Mouse (Mus musculus) C2C12 (cell line): ENCODE data around the gene Clec16a. TPM values are rescaled to one million over a fixed set of nuclear protein-coding genes. Genes with fewer than 3 reads are reported as not detected.

Experiments
- H3K27me3 ChIP-seq: one replicate; pipeline ENCODE4 v1.6.1; 2011; ENCODE audit not compliant: control insufficient read depth, insufficient read depth, insufficient read length
- H3K36me3 ChIP-seq: one replicate; pipeline ENCODE4 v1.6.1; 2011; ENCODE audit not compliant: control insufficient read depth, insufficient read depth
- H3K4me3 ChIP-seq: one replicate; pipeline ENCODE4 v1.5.1; 2011; ENCODE audit warnings: mild to moderate bottlenecking, control low read depth; ENCODE audit not compliant: poor library complexity, insufficient read depth, severe bottlenecking
- H3K79me2 ChIP-seq: one replicate; pipeline ENCODE4 v1.6.1; 2011; ENCODE audit not compliant: control insufficient read depth, insufficient read depth
- H3K79me3 ChIP-seq: one replicate; pipeline ENCODE4 v1.6.1; 2011; ENCODE audit warnings: low read depth, control low read depth
- H3ac ChIP-seq: one replicate; pipeline ENCODE3; 2011; ENCODE audit warnings: low read depth; ENCODE audit not compliant: control insufficient read depth, insufficient read length
- CEBPB ChIP-seq: IDR thresholded peaks from one replicate; pipeline ENCODE4 v1.6.1; 2011; ENCODE audit warnings: low read depth, mild to moderate bottlenecking, control low read depth, moderate library complexity
- CTCF ChIP-seq: IDR thresholded peaks from one replicate; pipeline ENCODE4 v1.5.1; 2011; ENCODE audit not compliant: control insufficient read depth, insufficient read depth, insufficient read length
- FOSL1 ChIP-seq: IDR thresholded peaks from one replicate; pipeline ENCODE4 v1.8.0; 2011; ENCODE audit warnings: mild to moderate bottlenecking, low read length; ENCODE audit not compliant: poor library complexity, insufficient read depth, severe bottlenecking
- MAX ChIP-seq: IDR thresholded peaks from one replicate; pipeline ENCODE4 v1.6.1; 2011; ENCODE audit warnings: mild to moderate bottlenecking, control low read depth
- MYOD1 ChIP-seq: IDR thresholded peaks from one replicate; pipeline ENCODE4 v1.6.1; 2011; ENCODE audit warnings: low read depth; ENCODE audit not compliant: control insufficient read depth, insufficient read length
- MYOG ChIP-seq: IDR thresholded peaks from one replicate; pipeline ENCODE4 v1.6.1; 2011; ENCODE audit not compliant: control insufficient read depth, insufficient read length; ENCODE audit errors: extremely low read depth
- USF1 ChIP-seq: IDR thresholded peaks from one replicate; pipeline ENCODE4 v1.6.1; 2011; ENCODE audit warnings: low read depth, mild to moderate bottlenecking, control low read depth, moderate library complexity
- polyA plus RNA-seq: library from polyadenylated mRNA; unstranded; fragments of >200 nt; fragmentation: generic; extraction: Trizol; gene quantifications from one replicate; pipeline ENCODE4 v1.2.1, GENCODE M21; 2012; ENCODE audit warnings: missing spikeins

The Clec16a gene
- polyA plus RNA-seq, 1 experiment = 10.0 TPM

DNA sequence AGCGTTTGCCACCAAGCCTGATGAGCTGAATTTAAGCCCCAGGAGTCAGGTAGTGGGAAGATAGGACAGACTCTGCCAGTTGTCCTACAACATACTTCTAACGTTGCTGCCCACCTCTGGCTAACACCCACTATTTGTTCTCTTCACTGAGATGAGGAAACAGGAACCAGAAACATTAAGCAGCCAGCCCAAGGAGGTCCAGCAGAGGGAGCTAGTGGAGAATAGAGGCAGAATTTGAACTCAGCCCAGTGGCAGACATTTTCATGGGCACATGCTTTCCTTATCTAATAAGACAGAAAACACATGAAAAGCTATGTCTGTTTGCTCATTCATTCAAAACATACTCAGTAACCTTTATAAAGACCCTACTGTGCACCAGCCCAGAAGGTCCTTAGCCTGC lies 42.1 kb upstream of the Clec16a start:
- H3K36me3 ChIP-seq = no peaks in the 10 kb centered on the region
- no peak overlapping the region for H3ac ChIP-seq
- TF ChIP-seq MYOG = no peak
- no peaks in the 10 kb centered on the region for H3K79me3 ChIP-seq
- no peak overlapping the region for H3K4me3 ChIP-seq
- no peaks in the 10 kb centered on the region for H3K79me2 ChIP-seq
- no peaks in the 10 kb centered on the region for H3K27me3 ChIP-seq

DNA sequence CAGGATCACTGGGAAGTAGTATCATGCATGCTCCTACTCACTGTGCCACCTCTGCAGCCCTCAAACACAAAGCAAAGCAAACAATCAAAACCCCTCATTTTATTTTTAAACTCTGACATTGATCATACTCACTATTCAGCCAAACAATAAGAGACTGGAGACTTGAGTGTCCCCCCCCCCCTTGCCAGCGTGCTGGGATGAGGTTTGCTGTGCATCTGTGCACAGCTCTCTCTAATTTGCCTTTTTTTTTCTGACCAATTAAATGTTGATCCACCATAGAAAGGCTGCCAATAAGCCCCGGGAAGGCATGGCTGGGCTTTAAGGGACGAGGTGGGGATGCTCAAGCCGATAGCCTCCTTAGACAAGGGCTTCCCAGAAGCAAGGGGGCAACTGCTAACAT lies 37.7 kb upstream of the Clec16a start:
- Histone ChIP-seq H3K79me3 (no peaks in the 10 kb centered on the region), H3ac (no peak overlapping the region), H3K79me2 (no peaks in the 10 kb centered on the region), H3K36me3 (no peaks in the 10 kb centered on the region), H3K4me3 (no peak overlapping the region), H3K27me3 (peaks cover 29% of the 10 kb centered on the region)
- TF ChIP-seq USF1 (no peak), MYOG (no peak), MAX (no peak), CTCF (no peak), FOSL1 (no peak), CEBPB (no peak)

DNA sequence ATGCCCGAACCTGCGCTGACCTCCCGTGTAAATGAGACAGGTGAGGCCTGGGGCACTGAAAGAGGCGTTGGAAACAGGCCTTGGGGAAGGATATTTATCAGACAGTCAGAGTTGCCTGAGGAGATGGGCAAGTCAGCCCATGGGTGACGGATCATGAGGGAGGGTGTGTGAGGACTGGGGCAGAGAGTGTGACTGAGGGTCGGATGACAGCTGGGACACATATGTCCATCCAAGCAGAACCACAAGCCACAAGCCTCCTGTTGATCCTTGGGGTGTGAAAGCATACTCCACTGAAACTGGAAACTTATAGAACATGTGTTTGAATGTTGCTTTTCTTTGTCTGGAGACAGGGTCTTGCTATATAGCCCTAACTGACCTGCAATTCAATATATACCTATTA lies 36.4 kb upstream of the Clec16a start:
- H3K27me3 ChIP-seq = peaks cover 38% of the 10 kb centered on the region

DNA sequence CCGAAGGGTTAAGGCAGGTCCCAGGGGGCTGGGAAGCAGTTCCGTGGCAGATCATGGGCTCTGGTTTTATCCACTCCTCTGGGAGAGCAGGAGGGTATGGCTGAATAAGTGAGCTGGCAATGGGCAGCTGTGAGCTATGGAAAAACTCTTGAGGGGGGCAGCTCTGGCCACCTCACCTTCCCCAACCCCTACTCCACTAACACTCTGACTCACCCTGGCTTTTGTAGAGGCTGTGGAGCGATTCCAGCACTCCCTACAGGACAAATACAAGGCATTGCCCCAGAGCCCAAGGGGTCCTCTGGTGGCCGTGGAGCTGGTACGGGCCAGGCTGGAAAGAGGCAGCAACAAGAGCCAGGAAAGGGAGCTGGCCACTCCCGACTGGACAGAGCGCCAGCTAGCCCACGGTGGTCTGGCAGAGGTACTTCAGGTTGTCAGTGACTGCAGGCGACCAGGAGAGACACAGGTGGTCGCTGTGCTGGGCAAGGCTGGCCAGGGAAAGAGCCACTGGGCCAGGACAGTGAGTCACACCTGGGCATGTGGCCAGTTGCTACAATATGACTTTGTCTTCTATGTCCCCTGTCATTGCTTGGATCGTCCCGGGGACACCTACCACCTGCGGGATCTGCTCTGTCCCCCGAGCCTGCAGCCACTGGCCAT lies 34.5 kb upstream of the Clec16a start:
- Histone ChIP-seq H3K36me3 (no peaks in the 10 kb centered on the region), H3K79me3 (no peaks in the 10 kb centered on the region), H3K79me2 (no peaks in the 10 kb centered on the region), H3K27me3 (peaks cover 43% of the 10 kb centered on the region), H3ac (no peak overlapping the region), H3K4me3 (no peak overlapping the region)
- TF ChIP-seq USF1 (no peak), MYOD1 (no peak), FOSL1 (no peak), CTCF (no peak), MAX (no peak), MYOG (no peak), CEBPB (no peak)

More for the DNA sequence above, 36.4 kb upstream of the Clec16a start:
- Histone ChIP-seq H3K79me2 (no peaks in the 10 kb centered on the region), H3K36me3 (no peaks in the 10 kb centered on the region), H3K79me3 (no peaks in the 10 kb centered on the region), H3K4me3 (no peak overlapping the region), H3ac (no peak overlapping the region)
- TF ChIP-seq MAX (no peak), USF1 (no peak), CTCF (no peak), FOSL1 (no peak)

DNA sequence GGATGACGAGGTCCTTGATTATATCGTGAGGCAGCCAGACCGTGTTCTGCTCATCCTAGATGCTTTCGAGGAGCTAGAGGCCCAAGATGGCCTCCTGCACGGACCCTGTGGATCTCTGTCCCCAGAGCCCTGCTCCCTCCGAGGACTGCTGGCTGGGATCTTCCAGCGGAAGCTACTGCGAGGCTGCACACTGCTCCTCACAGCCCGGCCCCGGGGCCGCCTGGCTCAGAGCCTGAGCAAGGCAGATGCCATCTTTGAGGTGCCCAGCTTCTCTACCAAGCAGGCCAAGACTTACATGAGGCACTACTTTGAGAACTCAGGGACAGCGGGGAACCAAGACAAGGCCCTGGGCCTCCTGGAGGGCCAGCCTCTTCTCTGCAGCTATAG lies 34.0 kb upstream of the Clec16a start:
- no peak for TF ChIP-seq CTCF
- no peak for TF ChIP-seq MAX
- no peak for TF ChIP-seq FOSL1
- TF ChIP-seq MYOG = no peak
- no peak for TF ChIP-seq USF1
- TF ChIP-seq CEBPB = no peak
- TF ChIP-seq MYOD1 = no peak

DNA sequence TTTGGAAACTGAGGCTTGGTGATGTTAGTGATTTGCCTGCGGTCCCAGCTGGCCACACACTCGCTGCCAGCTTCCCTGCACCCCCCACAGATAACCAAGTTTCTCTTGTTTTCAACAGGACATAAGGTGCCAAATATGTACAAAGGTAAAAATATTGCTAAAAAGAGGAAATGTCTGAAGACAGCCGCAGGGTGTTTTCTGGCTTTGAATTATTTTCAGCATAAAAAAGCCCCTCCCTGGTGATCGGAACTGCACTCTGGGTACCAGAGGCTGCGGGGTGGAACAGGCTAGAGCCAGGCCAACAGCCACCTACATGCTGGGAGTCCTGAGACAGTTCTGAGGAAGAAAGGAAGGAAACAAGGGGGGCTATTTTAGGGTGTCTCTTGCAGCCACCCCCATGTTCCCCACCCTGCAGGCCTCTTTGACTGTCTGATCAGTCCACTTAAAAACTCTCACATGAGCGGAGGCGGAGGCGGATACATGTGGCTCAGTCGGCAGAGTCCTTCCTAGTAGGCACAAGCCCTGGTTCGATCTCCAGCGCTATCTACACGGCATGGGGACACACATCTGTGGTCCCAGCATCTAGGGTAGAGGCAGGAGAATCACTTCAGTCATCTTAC lies 29.1 kb upstream of the Clec16a start:
- no peak overlapping the region for H3ac ChIP-seq
- no peak for TF ChIP-seq USF1
- no peak for TF ChIP-seq MAX
- TF ChIP-seq FOSL1 = no peak
- no peak for TF ChIP-seq MYOD1
- TF ChIP-seq MYOG = no peak
- no peak for TF ChIP-seq CTCF
- no peak for TF ChIP-seq CEBPB

More for the DNA sequence above, 34.0 kb upstream of the Clec16a start:
- no peaks in the 10 kb centered on the region for H3K79me3 ChIP-seq
- no peaks in the 10 kb centered on the region for H3K36me3 ChIP-seq
- H3ac ChIP-seq = no peak overlapping the region
- H3K4me3 ChIP-seq = no peak overlapping the region
- H3K27me3 ChIP-seq = peaks cover 43% of the 10 kb centered on the region
- H3K79me2 ChIP-seq = no peaks in the 10 kb centered on the region

More for the DNA sequence above, 29.1 kb upstream of the Clec16a start:
- Histone ChIP-seq H3K79me2 (no peaks in the 10 kb centered on the region), H3K79me3 (no peaks in the 10 kb centered on the region), H3K4me3 (no peak overlapping the region), H3K36me3 (no peaks in the 10 kb centered on the region), H3K27me3 (peaks cover 27% of the 10 kb centered on the region)
